Mouse (Mus musculus): ENCODE measurements around the gene Ryk. TPM values are rescaled to one million over a fixed set of nuclear protein-coding genes. Genes with fewer than 3 reads are reported as not detected.

Ryk gene
- total RNA-seq (2022): 10 to 100 TPM; 35.0 to 41.6 (median 36.9) TPM

DNA sequence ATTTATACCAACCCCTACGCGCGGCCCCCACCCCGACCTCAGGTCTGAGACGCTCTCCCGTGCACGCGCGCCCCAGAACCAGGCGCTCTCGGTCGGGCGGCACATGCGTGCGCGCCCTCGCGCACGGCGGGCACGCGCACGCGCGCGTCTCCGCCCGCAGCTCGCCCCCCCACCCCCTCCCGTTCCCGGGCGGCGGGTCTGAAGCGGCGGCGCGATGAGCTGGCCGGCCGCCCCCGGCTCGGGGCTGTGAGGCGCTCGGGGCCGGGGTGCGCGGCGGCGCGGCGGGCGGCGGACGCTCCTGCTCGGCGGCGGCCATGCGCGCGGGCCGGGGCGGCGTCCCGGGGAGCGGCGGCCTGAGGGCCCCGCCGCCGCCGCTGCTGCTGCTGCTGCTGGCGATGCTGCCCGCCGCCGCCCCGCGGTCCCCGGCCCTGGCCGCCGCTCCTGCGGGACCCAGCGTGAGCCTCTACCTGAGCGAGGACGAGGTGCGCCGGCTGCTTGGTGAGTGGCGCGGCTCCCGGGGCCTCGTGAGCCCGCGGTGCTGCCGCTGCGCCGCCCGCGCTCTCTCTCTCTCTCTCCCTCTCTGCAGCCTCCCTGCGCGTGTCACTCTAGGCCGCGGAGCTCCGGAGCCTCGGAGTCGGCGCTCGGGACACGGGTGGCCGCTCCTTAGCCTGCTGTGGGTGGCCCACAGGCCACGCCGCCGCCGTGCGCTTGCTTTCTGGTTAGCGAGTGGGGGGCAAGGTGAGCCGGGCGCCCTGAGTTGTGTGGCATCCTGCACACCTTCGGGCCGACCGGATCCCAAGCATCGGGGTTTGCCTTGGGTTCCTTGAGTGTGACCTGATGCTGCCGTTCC is at the start of gene Ryk:
TSS of gene Ryk (plus strand) at position 176 of the 850 bp plus-strand sequence.
- DNase-seq (ENCODE audit: low spot score): peak; percentile 27

DNA sequence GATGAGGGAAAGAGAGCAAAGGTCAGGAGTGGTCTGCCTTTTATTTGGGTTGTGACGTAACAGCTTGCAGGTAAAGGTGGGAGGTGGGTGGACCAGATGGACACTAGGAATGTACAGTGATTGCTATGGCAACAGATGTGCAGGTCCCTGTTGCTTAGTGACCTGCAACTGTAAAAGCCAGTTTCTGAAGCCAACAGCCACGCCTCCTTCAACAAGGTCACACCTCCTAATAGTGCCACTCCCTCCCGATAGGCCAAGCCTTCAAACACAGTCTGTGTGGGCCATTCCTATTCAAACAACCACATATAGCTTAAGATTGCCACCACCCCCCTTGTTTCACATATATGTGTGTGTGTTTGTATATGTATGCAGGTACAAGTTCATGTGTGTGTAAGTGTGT is 45.2 kb upstream of the Ryk start:
- DNase-seq (ENCODE audit: low spot score): no peak

DNA sequence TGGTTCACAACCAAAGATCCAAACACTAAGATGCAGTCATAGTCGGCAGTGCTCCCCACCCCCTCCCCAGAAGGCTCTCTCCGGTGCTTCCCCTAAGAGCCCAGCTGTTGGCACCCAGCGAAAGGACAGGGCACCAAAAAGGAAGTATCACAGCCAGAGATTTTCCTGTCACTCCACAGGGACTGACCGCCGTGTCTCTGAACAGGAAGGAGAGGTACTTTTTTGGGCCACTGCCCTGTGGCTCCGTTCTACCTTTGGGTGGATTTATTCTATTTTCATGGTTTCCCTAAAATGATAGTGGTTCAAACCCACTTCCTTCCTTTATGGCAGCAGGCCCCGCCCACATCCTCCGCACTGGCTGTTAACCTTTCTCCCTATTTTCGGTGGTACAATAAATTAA is 42.9 kb upstream of the Ryk start:
- no peak for DNase-seq (ENCODE audit: low spot score)

DNA sequence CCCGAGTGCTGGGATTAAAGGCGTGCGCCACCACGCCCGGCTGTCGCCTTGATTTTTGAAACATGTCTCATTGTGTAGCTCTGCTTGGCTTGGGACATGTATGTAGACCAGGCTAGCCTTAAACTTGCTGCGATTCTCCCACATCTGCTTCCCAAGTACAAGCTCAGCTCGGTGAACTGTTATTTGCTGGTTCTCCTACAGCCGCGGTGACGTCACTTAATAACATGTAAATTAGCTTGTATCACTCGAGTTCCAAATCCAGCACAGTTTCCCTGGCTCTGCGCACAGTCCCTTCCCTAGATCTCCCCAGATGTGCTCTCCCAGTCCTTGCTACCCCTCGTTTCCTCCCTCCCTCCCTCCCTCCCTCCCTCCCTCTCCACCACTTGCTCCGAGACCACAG is 41.9 kb upstream of the Ryk start:
- no peak for DNase-seq (ENCODE audit: low spot score)

DNA sequence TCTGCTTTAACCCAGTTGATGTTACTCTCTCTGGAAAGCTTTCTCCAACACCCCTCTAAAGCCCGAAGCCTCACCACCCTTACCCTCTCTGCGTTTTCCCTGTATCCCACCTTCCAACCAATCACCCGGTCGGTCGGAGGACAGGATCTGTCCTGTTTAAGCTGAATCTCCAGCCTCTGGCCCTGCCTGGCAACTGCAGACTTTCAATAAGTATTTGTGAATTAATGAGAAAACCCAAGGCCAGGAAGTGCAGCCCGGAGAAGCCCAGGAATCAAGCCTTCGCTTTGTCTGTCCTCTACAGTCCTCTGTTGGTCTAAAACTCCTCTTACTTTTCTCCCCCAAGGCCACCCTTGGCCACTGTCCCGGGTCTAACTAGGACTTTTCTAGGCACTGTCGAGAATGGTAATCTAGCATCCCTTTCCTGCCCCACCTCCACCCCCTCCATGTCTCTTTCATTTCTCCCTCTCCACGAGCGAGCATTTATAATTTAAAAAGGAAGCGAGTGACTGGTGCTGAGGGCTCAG is 41.4 kb upstream of the Ryk start:
- no peak for DNase-seq (ENCODE audit: low spot score)

DNA sequence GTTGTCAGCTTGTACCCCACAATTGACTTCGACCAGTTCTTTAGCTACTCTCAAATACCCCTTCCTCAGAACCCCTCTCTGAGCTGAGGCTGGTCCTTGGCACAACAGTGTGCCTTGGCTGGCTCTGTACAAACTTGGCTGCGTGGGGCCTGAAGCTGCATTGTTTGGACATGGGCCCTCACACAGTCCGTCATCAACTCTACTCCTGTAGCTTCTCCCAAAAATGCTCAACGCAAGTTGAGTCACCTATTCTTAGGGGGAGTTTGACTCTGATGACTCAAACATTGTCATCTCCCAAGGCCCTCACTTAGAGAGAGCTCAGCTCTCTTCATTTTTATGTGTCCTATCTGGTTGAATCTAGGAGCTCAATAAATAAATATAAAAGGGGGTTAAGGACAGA is 36.3 kb upstream of the Ryk start:
- no peak for DNase-seq (ENCODE audit: low spot score)

DNA sequence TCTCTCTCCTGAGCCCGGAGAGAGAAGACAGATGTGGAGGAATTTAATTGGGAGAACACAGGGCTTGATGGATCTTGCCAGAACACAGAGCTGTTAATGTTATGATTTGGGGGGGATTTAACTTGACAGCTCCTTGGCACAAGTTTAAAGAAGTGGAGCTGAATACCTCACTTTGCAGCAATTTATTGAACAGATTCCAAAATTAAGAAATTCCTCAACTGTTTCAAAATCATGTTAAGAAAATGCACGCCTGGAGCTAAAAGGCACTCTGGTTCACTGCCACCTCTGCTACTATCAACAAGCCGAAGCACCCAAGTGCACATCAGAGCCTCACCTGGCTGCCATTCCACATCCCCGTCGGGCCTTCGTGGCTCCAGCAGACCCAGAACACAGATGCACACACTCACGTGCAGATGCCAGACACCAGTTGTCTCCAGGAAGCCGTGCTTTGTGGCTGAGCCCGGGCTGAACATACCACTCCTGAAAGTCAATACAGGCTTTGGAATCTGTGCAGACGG is 28.6 kb upstream of the Ryk start:
- peak; percentile 3 for DNase-seq (ENCODE audit: low spot score)

DNA sequence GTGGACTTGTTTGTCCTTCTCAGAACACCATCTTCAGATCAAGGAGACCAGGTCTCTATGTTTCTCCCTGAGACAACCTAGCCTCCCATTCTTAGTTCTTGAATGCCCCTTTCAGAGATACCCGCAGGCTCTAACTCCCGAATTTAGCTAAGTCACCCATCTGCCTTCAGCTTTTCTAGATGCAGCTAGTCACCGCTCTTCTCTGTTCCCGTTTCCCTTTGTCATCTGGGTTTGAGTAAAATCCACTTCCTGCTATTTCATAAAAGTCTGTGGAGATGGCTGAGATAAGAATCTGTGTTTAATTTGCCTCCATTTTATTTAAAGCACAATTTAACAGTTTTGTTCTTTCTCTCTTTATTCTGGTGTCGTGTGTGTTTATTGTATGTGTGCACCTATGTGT is 23.5 kb upstream of the Ryk start:
- no peak for DNase-seq (ENCODE audit: low spot score)

DNA sequence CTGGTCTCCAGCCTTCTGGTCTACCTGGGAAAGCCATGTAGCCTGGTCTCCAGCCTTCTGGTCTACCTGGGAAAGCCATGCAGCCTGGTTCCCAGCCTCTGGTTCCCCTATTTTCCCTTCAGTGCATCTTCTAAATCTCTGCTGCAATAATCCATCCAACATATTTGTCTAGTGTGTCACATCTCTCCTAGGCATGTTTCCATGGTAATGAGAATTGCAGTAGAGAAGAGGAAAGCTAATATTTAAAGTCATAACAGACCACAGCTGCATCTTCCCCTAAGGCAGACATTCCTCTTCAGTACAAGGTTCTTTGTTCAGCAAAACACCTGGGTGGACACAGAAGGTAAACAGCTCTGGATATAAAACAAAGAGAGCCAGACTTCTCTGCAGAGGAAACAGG is 16.5 kb upstream of the Ryk start:
- DNase-seq (ENCODE audit: low spot score): no peak

DNA sequence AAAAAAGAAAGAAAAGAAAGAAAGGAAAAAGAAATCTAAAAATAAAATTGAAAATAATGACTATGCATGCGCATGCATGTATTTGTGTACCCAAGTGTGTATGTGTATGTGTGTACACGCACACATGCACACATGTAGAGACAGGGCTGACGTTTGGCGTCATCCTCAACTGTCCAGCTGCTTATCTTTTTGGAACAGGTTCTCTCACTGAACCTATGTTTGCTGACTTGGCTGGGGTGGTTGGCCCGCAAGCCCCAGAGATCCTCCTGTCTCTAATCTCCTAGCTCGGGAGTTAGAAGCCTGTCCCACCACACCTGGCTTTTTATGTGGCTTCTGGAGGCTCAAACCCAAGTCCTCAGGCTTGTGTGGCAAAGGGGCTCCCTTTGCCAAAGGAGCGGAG is 6.1 kb upstream of the Ryk start:
- DNase-seq (ENCODE audit: low spot score): no peak

DNA sequence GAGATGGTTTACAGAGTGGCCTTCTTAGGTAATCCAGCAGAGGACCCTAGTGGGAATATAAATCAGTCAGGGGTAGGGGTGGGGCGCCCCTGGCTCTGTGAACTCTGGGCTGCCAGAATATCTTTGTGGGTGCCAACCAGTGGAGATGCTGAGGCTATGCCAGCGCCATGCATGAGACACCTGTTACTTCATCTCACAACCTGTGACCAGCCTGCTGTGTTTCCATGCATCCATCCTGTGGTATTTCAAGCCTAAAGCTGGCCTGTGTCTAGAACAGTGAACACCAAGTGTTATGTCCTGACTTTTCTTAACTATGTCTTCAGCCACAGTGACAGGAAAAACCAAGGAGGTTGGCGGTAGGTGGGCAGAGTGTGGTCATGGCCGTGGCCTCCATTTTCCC is 3.2 kb upstream of the Ryk start:
- DNase-seq (ENCODE audit: low spot score): no peak

DNA sequence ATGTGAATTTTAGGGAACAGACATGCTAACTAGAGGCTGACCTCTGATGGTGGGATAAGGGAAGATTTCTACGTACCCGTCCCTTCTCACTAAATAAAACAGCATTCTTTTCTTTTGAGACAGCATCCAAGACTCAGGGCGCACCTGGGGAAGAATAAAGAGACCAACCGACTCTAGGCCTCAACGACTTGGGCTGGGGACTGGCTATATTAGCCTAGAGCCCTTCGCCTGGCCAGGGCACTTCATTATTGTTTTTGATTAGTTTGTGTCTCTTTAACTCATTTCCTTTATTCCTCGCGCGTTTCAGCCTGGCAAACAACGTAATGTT is 339 bp upstream of the Ryk start:
- DNase-seq (ENCODE audit: low spot score): peak; percentile 59

DNA sequence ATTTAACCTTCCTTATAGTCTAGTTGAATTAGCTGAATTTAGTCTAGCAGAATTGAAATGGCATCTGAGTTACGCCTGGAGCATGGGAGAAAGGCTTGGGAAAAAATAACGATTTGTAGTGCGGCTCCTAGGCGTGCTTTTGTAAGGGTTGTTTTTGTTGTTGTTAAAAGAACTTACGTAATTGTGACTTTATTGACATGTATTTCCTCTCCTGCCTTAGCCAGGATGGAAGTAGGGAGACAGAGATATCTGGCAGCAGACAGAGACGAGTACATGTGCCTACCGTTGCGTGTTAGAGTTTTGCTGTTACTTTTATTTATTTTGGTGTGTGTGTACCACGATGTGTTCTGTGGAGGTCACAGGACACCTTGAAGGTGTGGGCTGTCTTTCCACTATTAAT is 1.6 kb downstream of the Ryk start:
- no peak for DNase-seq (ENCODE audit: low spot score)

DNA sequence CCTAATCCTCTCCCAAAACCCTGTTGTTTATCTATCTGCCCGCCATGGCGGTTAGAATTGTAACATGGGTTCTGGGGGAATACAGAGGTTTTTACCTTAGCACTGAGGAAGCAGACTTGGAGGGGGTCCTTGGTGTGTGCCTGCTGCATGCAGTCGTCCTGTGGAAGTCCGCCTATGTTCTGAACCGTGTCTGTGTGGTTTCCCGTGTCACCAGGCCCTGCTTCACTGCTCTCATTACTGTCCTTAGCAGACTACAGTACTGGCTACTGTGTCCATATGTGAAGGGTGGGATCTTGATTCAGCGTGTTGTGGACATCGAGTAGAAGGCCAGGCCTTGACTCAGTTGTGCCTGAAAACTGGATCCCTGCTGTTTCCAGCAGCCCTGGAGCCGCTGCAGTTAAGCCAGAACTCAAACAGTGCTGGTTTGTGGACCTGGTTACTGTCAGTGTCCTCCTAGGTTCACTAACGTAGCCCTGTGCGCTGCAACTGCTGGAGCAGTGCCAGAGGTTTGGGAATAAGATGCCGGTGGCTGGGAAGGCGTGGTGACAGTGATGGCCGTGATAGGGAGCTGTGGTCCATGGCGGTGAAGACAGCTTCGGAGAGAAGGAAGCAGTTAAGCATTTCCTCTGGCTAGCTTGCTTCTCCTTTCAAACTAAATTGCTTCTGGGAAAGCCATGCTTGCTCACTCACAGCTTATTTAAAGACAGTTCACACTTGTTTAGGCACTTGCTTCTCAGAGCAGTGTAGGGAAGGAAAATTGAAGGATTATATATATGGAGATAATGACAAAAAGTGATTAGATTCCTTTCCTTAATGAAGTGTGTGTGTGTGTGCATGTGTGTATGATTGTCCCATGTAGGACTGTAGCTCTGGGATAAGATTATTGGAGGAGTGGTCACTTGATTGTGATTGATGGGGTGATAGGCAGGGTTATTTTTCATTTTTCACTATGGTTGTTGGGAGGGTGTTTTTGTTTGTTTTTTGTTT is 6.4 kb downstream of the Ryk start:
- DNase-seq (ENCODE audit: low spot score): no peak

DNA sequence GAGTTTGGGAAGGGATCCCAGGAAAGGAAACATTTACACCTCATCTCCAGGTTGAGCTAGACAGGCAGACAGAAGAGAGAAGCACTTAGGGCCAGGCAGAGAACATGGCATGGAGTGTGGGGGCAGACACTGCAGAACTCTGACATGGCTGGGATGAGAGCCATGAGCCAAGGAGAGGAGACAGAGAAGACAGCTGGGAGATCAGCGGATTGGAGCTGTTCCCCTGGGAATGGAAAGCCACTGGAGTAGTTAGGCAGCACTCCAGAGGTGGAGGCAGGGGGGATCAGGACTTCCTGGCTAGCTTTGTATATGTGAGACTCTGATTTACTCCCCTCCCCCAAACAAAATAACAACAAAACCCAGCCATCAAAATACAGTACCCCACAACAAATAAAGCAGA is 7.1 kb downstream of the Ryk start:
- no peak for DNase-seq (ENCODE audit: low spot score)

DNA sequence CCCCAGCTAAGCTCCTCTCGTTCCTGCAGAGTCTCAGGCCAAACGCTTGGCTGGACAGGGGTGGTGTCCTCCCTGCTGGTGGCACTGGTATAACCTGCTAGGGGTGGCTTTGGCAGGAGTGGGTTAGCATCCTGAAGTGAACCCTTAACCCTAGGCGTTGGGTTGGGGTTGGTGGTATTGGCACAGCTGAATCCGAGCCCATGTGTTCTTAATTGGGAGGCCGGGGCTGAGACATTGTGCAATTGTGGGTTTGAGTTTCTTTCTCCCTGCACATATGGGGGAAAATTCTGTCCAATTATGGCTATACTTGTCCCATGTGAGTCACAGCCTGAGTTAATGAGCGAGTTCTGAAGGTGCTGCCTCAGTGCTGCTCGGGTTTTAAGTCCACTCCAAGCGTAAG is 7.8 kb downstream of the Ryk start:
- DNase-seq (ENCODE audit: low spot score): no peak

DNA sequence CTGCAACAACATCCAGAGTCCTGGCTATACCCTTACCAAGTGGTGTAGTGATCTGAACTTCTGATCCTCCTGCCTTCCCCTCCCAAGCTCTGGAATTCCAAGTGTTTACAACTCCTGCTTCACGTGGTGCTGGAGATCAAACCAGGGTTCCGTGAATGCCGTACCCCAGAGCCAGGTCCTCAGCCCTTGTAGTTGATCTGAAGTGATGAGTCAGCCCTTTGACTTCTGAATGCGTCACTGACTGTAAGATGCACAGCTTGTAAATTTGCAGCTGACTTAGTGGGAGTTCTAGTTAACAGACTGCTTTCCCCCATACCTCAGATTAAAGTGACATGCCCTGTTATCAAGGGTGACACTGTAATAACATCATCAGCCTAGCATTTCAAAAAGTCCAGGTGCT is 8.9 kb downstream of the Ryk start:
- no peak for DNase-seq (ENCODE audit: low spot score)

DNA sequence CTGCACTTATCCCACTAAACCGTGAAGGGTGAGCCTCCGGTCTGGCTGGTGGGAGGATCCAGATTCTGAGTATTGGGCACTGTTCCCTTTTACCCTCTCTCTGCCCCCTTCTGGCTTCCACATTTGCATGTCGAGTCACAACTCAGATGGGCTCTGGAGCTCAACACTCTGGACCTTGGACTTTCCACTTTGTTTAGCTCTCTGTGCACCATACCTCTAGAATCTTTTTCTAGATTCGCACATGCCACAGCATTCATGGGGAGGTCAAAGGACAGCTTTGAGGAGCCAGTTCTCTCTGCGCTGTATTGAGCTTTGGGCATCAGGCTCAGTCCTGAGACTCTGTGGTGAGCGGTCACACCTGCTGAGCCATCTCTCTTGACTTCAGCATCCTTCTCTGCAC is 11.1 kb downstream of the Ryk start:
- no peak for DNase-seq (ENCODE audit: low spot score)

DNA sequence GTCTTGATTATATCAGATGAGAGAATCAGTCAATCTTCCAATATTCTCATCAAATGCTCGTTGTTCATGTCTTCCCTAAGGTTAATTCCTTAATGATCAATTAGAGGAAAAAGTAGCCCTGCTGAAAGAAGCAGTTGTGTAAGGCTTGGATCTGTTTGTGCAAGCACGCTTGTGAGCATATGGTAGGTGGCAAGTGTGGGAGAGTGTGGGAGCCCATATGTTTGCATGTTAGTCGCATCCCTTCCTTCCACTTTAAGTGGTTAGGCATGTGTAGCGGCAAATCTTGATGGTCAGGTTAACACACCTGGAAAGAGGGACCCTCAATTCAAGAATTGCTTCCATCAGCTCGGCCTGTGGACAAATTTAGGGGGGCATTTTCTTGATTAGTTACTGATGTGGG is 11.6 kb downstream of the Ryk start:
- no peak for DNase-seq (ENCODE audit: low spot score)

DNA sequence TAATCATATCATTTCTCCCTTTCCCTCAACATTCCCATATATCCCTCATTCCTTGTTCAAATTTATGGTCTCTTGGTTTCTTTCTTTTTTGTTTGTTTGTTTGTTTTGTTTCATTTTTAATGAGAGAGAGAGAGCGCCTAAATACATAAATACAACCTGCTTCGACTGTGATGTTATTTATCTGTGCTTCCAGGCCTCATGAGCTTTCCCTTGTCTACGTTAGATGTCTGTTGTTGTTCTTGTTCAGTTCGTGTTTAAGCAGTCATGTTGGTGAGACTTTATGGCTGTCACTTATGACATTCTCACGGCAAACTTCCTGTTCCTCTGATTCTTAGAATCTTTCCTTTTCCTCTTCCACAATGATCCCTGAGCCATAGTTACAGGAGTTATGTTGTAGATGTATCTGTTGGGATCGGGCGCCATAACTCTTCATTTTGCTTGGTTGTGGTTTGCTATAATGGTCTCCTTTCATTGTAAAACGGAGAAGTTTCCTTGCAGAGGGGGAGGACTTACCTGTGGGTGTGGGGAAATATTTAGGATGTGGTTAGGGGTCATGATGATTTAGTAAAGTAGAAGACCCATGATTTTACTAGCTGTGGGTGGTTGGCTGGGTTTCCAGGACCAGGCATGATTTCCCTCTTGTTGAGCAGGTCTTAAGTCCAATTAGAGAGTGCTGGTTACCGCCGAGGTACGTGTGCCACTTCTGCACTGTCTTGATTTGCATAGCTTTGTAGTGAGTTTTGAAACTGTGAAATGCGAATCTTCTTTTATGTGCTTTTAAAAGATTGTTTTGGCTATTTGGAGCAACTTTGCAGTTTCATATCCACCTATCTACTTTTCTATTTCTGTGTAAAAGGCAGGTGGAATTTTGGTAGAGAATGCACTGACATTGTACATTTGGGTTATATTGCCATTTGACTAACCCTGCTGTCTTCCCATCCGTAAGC is 17.6 kb downstream of the Ryk start:
- no peak for DNase-seq (ENCODE audit: low spot score)

DNA sequence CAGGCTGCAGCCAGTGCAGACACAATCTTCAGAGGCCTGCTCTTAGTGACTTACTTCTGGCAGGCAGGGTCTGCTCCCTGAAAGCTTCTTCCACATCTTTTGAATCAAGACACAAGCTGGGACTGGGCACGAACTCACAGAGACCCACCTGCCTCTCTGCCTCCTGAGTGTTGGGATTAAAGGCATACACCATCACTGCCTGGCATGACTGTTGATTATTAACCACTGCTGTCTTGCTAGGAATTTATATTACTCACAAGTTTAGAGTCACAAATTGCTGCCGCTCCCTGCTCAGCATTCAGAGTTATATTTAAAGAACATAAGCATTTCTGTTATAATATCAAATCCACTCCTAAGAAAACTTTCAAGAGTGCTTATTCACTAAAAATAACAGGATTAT is 23.1 kb downstream of the Ryk start:
- no peak for DNase-seq (ENCODE audit: low spot score)
